Mouse (Mus musculus): ENCODE measurements around the gene Gm17416.

Gene Gm17416

DNA sequence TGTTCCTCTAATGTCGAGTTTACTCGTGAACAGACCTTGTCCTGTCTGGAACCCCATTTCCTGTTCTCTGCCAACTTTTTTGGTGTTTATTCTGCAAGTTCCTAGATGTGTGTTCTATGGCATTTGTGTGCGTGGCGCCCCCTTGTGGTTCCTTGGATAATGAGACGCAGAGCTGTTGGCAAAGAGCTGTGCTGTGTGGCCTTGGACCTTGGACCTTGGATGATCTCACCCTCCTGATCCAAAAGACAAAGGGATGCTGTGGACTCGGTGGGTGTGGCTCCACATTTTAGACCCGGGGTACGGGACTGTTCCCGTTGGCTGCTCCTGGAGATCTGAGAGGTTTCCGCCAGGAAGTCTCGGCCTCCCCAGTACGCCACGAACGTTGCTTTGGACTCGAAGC, 34.9 kb downstream of the Gm17416 start, which contains the start of gene Defb36:
Gene Defb36, plus strand, starts transcription at position 271 of the 400 bp plus-strand sequence.
- no peak for DNase-seq (ENCODE audit: inconsistent ontology term)

DNA sequence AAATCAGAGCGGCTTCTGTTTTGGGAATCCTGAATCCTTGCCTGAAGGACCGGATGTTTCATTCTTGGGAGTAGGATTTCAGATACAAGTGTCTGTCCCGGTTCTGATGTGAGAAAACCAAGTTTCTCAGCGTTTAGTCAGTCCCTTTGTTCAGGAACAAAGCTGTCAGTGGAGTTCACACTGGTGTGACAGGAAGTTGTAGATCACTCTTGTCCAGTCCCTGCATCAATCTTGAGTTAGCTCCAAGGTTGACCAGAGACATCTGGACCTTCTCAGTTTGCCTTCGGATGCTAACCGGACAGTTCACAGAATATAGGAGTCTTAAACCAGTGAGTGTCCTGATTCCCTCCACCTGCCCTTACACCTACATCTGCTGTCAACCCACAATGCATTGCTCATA, 38.6 kb downstream of the Gm17416 start:
- no peak for DNase-seq (ENCODE audit: inconsistent ontology term)

DNA sequence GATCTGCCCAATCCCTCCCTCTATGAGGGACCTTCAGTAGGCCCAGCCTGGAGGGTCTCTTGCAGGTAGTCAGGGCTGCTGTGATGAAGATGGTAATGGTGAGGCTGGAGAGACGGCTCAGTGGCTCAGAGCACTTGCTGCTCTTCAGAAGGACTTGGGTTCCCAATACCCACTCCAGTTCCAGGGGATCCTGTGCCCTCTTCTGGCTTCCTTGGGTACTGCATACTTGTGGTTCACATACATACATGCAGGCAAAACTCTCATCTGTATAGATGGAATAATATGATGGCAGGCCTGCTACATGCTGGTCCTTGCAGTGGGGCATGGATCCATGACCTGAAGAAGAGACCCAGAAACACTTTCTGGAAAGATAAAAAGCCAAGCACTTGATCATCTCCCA, 39.6 kb downstream of the Gm17416 start:
- DNase-seq (ENCODE audit: inconsistent ontology term): no peak

DNA sequence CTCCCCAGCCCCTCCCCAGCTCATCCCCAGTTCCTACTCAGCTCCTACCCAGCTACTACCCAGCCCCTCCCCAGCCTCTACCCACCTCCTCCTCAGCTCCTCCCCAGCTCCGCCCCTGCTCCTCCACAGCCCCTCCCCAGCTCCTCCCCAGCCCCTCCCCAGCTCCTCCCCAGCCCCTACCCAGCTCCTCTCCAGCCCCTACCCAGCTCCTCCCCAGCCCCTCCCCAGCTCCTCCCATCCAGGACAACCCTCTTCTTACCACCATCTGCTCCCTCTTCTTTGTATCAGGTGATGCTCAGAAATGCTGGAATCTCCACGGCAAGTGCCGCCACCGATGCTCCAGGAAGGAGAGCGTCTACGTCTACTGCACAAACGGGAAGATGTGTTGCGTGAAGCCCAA, 43.1 kb downstream of the Gm17416 start:
- no peak for DNase-seq (ENCODE audit: inconsistent ontology term)

DNA sequence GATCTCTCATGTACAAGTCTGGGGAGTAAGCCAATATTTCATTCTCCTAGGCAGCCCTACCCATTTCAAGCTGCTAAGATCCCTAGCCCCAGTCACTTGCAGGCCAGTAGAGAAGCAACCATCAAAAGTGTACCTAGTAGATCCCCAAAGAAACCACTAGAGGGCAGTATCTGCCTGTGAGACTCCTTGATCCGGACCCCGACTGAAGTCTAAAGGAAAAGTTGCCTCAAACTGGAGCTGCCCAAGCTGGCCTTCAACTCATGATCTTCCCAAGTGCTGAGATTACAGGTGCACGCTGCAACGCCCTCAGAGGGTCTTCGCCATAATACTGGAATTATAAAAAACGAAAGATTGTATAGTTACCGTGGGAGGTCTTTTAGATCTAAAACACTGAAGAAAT, 46.4 kb downstream of the Gm17416 start:
- DNase-seq (ENCODE audit: inconsistent ontology term): peak; percentile 47

DNA sequence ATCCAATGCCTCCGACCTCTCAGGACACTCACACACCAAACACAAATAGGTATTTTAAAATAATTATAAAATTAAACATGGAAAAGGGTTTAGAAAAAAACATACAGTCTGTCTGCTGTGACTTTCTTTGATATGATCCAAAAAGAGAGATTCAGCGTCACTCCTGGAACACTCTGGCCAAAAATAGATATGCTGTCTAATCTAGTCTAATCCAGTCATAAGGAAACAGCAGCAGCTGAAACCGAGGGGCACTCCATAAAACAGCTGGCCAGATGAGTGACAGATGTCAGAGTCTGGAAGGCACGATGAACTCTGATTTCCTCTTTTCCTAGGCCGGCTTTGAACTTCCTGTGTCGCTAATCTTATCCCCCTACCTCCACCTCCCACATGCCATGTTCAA, 47.3 kb downstream of the Gm17416 start:
- no peak for DNase-seq (ENCODE audit: inconsistent ontology term)

DNA sequence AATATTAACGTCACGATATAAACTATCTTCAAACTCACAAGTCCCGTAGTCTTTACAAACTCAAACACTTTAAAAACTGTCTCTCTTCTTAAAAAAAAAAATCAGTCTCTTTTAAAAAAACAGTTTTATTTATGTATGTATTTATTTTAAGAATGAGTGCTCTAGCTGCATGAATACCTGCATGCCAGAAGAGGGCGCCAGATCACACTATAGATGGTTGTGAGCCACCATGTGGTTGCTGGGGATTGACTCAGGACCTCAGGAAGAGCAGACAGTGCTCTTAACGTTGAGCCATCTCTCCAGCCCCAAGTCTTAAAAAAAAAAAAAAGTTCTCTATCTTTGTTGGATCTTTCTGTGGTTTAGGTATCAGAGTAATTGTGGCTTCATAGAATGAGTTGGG, 48.2 kb downstream of the Gm17416 start:
- DNase-seq (ENCODE audit: inconsistent ontology term): no peak
